Mouse (Mus musculus) erythroblast, embryonic 14.5 days (primary cell): ENCODE measurements around the gene Syt9.

ENCODE experiments used
- GATA1 ChIP-seq: IDR thresholded peaks from 2 replicates; pipeline ENCODE4 v1.6.1; 2012; ENCODE audit warnings: low read length, inconsistent platforms, mixed read lengths
- TAL1 ChIP-seq: IDR thresholded peaks from 3 replicates; pipeline ENCODE4 v1.6.1; 2012; ENCODE audit warnings: low read length, inconsistent platforms, mixed read lengths

DNA sequence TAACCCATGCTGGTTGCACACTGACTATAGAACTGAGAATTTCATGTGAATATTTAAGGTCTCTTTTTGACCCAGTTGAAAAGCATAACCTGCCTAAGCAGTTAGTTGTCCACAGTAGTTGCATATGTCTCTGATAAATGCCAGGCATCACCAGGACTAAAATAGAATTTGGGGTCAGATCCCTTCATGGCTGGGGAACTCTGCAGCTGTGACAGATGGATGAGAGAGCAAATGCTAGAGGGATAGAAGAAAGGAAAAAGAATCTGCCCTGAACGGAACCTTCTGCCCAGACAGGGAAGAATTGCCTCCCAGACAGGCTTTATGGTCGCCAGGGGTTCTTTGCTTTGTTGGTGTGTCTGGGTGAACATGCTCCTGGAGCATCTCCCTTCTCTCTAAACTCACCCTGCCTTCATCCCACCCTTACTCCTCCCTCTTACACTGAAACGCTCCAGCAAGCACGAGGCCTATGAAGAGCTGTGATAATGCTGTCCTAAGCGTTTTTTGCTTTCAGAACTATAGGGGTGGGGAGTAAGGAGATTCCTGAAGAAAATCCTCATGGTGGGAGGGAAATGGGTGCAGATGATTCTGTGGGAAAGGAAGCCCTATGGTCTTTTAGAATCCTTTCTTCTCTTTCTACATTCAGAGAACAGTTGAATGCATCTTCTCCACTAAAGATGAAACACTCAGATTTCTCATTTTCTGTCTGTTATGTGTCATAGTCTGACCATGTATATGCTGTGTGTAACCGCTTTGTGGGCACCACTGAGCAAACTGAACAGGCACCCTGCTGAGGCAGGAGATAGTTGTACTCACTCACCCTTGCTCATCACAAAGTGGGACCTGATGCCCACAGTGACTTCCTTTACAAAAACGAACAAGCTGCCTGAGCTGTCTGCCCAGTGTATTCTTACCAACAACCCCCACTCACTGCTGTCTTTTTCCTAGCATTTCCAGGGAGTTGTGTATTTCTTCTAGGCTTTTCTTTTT, 108.7 kb downstream of the Syt9 start:
- TF ChIP-seq GATA1 = no peak
- no peak for TF ChIP-seq TAL1
